Mouse (Mus musculus): ENCODE measurements at regions not wholly inside any gene's neighbourhood (a gene's known extent, or its start where the extent isn't known, plus 50 kb on each side); places are given as distances from the start of the nearest gene placed in this dataset.
A peak's percentile ranks its signal among the peaks of the same experiment; 100 is the strongest.

DNA sequence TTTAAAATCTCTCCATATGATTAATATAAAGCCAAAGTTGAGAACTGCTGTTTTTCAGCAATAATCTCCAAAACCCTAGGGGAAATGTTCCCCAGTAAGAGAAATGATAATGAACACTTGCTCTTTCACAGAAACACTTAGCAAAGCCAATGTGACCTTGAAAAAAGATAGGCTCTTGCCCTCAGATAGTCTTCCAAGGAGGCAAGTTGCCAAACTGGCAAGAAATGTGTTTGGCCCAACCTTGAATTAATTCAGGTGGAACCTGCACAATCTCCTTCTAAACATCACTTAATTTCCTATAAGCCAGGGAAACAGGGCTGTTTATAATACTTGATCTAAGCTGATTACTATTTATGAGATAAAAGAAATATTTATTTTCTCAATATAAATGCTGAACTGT is 244.0 kb upstream of the Gnaz start:
- no peak for DNase-seq (ENCODE audit: low read depth, low spot score)

DNA sequence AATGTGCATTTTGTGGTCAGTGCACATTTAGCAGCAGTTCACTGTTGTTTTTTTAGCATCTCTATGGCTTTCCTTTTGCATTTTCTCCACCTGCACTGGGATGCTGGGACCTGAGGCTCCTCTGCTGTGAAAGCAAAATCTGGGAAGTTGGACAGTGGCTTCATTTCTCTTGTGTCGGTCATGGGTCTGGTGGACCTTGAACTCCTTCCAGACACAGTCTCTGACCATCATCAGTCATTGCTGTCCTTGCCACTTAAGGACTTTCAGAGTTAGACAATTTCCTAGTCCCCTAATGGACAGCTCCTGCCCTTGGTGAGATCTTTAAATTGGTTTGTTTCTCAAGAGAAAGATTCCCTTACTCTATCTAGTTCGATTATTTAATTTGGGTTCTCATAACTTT is 217.5 kb upstream of the Gnaz start:
- DNase-seq (ENCODE audit: low read depth, low spot score): no peak

DNA sequence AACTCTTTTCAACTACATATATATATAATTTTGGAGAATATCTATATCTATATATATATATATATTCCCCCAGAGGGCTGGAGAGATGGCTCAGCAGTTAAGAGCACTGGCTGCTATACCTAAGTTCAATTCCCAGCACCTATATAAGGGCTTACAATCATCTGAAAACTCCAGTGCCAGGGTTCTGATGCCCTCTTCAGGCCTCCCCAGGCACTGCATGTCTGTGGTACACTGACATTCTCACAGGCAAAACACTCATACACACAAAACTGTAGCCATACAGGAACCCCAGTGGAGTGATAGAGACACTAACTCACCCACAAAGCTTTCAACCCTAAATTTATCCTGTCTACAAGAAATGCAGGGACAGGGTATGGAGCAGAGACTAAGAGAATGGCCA is 216.1 kb upstream of the Gnaz start:
- no peak for DNase-seq (ENCODE audit: low read depth, low spot score)

DNA sequence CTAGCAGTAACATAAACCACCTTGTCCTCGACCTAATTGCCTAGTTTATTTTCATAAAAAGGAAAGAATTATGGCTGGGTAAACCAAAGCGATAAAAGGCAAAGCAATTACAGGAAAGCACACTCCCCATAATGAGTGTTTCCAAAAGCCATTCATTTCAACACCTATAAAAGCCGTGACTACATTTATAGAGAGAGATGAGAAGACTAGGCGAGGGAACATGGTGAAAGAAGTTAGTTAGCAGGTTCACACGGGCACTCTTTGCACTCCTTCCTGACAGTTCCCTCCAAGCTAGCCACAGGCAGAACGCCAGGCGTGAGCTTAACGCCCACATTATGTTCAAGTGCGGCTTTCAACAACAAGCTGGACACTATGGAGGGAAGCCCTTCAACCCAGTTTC is 206.2 kb upstream of the Gnaz start:
- DNase-seq (ENCODE audit: low read depth, low spot score): peak; percentile 33

DNA sequence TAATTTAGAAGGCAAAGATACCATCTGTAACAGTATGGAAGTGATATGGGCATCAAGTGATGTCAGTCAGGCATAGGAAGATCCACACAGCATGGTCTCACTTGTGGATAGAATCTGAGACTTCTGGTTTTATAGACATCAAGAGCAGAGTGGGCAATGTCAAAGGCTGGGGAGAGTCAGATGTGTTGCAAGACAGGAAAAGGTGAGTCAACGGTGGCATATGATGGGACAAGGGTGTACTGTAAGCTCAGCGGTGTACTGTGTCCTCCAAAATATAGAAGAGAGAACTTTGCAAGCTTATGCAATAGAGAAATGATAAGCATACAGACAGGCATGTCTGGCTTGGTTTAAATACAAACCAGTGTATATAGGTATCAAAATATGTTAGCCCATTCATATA is 177.7 kb upstream of the Gnaz start:
- DNase-seq (ENCODE audit: low read depth, low spot score): no peak

DNA sequence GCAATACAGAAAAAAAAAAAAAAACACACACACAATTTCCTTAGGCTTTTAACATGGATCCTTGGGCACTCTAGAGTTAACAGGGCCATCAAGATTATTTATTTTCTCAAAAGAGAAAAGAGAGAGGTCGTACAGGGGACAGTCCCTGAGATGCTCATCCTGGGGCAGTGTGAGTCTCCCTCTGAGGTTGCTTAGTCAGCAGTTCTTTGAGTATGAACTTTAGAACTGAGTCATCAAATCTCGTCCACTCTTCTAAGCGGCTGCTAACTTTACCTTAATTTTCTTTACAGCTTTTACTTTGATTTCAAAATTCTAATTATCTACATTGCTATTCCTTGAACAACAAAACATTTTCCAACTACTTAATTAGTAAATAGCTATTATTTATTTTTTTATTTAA is 177.0 kb upstream of the Gnaz start:
- no peak for DNase-seq (ENCODE audit: low read depth, low spot score)

DNA sequence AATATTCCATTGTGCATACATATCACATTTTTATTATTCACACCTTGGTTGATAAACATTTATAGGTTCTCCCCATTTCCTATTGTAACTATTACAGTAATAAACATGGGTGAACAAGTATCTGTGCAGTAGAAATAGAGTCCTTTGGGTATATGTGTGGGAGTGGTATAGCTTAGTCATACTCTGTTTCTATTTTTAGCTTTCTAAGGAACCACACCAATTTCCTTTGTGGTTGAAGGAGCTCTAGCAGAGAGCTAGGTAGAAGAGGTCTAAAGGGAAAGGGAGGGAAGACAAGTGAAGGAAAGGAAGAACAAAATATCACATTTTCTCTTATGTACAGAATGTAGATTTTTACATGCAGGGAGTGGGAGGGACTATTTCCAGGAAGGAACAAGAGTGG is 143.6 kb upstream of the Gnaz start:
- no peak for DNase-seq (ENCODE audit: low read depth, low spot score)

DNA sequence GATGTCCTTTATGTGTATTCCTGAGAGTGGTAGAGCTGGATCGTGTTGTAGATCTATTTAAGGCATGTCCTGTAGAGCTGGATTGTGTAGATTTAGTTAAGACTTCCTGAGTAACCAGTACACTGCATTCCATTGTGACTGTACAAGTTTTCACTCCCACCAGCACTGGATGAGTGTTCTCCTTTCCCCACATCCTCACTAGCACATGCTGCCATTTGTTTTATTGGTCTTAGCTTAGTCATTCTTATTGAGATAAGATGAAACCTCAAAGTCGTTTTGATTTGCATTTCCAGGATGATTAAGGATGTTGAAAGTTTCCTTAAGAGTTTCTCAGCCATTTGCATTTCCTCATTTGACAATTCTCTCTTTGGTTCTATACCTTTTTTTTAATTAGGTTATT is 132.6 kb upstream of the Gnaz start:
- no peak for DNase-seq (ENCODE audit: low read depth, low spot score)

DNA sequence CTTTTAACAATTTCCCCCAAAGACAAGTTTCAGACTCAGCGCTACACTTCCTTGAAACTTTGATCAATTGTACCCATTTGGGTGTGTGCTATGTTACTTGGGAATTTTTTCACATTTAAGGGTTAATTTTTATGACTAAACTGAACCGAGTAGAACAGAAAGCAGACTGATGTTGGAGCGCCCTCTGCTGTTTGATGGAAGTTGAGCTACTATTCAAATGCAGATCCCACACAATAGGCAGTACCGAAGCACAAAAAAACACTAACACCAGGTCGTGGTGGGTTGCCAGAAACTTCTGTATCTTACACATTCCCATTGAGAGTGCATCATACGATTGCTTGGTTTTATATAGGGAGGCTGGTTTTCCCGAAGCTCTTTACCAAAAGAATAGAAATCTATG is 118.6 kb upstream of the Gnaz start:
- DNase-seq (ENCODE audit: low read depth, low spot score): peak; percentile 84

DNA sequence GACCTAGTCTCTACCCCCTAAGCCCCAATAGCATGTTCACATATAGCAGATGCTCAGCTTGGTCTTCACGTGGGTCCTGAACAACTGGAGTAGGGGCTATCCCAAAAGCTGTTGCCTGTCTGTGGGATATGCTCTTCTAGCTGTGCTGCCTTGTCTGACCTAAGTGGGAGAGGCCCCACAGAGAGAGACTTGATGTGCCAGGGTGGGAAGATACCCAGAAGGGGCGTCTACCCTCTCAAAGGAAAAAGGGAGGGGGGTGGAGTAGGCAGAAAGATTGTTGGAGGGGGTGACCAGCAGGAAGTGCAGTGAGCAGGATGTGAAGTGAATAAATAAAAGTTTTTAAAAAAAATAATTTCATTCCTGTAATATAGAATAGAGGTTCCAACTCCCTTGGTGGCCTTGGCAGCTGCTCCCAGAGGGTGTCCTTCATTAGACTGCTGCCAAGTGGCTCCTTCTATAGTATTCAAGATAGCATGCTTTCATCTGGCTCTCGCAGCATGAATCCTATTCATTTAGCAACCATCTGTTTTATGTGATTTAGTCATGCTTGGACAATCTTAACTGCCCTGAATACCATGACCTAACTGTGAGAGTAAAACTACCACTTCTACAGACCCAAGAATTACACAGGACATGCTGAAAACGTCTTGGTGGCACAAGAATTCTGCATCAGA is 111.8 kb upstream of the Gnaz start:
- no peak for DNase-seq (ENCODE audit: low read depth, low spot score)
